Mouse (Mus musculus): ENCODE results near the gene Olfr221. TPM values are rescaled to one million over a fixed set of nuclear protein-coding genes. Genes with fewer than 3 reads are reported as not detected.

The Olfr221 gene
- total RNA-seq, 2 experiments from 2014 or later = not detected

DNA sequence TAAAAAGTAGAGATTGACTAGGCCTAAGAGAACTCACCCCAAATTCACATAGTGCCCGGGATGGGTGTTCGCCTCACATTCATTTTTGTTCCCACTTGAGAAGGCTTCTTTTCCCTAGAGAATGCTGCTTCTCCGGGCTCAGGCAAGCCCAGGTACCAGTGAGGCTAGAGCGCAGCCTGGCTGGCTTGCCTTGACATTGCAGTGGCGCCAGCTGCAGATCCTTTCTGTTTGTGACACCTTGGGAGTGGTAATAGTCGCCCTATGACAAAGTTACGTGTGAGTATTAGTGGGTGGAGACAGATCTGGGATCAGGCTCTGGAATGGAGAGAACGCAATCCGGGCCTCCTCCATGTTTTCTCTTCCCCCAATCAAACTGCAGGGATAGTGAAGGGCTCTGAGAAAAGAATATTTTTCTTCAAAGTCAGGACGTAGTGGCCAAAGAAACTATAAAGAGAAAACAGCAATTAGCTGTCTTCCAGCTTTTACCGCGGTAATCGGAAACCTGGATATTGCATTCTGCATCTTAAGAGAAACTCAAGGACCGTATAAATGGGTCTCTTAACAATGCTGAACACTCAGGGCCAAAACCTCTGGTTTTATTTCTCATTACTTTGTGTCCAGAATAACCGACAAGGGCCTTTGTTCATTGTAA is 21.6 kb downstream of the Olfr221 start, which contains the start of gene Zfp219:
TSS of gene Zfp219 (minus strand) at position 248 of the 652 bp plus-strand sequence.
- ATAC-seq (replicated peaks; ENCODE audit: low FRiP score, poor library complexity, severe bottlenecking) = peak; percentile 64

GRCm38 (mm10) chr14:52019590-52020340 is 22.5 kb downstream of the Olfr221 start:
- peak; percentile 73 for ATAC-seq (replicated peaks; ENCODE audit: low FRiP score, poor library complexity, severe bottlenecking)

DNA sequence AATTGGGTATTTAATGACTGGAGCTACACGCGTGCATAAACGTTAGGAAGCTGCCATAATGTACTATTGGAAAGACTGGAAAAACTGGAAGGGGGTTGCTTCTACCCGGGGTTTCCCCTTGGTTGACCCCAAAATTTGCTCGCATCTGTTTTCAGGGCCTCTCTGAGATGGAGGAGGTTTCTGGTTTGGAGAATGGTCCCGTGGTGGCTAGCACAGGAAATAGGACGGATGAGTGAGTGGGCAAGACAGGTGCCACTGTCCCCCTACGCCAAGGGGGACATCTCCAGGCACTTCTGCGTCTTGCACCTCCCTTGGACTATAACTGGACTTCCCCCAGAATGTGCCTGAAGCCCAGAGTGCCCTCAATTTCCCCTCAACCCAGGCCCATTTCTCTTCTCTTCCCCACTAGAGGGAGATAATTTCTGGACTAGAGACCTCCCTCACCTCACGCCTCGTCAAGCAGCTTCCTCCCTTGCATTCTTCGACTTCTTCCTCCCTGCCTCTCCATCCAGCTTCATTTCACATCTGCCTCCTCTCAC is 23.1 kb downstream of the Olfr221 start:
- ATAC-seq (replicated peaks; ENCODE audit: low FRiP score, poor library complexity, severe bottlenecking) = peak; percentile 39

- ATAC-seq (replicated peaks; ENCODE audit: low FRiP score, poor library complexity, severe bottlenecking) = no peak
Observed at GRCm38 (mm10) chr14:52018248-52019050, 23.8 kb downstream of the Olfr221 start.

DNA sequence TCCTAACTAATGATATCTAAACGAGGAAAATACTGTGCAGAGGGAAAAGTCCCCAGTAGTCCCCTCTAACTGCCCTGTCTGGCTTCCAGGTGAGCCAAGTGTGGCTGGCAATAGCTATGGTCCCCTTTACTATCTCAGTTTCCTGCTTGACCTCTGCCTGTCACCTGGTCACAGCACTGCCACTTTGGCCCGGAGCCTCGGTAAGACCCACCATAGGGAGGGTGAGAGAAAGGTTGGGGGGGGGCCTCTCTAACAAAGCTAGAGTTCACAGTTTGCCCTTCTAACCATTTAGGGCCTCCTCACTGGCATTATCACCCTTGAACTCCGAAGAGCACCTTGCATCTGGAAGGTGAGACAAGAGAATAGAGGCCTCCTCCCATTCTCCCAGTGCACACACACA is 24.6 kb downstream of the Olfr221 start:
- no peak for ATAC-seq (replicated peaks; ENCODE audit: low FRiP score, poor library complexity, severe bottlenecking)

- ATAC-seq (replicated peaks; ENCODE audit: low FRiP score, poor library complexity, severe bottlenecking) = no peak
Observed at GRCm38 (mm10) chr14:52016625-52017405, 25.4 kb downstream of the Olfr221 start.

- ATAC-seq (replicated peaks; ENCODE audit: low FRiP score, poor library complexity, severe bottlenecking) = no peak
Observed at GRCm38 (mm10) chr14:52015445-52016100, 26.7 kb downstream of the Olfr221 start, which contains the start of gene Tmem253. TSS of gene Tmem253 (plus strand) at chr14:52015658.

DNA sequence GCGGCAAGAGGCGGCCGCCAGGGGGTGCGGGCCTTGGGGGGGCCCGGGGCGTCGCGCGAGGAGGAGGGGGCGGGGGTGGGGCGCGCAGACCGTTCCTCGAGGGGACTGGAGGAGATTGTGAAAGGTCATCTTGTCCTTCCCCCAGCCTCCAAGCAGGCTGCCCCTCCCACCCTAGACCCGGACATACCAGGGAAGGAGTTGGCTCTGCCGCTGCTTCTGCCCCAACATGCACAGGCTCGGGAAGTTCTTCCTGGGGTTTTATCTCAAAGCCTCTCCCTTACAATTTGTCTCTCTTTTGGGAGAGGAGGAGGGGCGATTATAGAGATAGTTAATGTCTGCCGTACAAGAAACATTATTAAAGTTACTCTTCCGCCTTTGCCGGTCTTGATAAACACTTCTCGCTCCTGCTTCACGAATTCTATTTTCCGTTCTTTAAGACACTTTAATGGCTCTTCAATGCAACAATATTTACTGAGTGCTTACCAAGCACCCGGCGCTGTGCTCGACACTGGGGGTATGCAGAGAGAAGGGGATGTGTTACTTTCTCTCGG is 27.4 kb downstream of the Olfr221 start:
- no peak for ATAC-seq (replicated peaks; ENCODE audit: low FRiP score, poor library complexity, severe bottlenecking)

GRCm38 (mm10) chr14:52014271-52014760 is 27.9 kb downstream of the Olfr221 start:
- no peak for ATAC-seq (replicated peaks; ENCODE audit: low FRiP score, poor library complexity, severe bottlenecking)

DNA sequence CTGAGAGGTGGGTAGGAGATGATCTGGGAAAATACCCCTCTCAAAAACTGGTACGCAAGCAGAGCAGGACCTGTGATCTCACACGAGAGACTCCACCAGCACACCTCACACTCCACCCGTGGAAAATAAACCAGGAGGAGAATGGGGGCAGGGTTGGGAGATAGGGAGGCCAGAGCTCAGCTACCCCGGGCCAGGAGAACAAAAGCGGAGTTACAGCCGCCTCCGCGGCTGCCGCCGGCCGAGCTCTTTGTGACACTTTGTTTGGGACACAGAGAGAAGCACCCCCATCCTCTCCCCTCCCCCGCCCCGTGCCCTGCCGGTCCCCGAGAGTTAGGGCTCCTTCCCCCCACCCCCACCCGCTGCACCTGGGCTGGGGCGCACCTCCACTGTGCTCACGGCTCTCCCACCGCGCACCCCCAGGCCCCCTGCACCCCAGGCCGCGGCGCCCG is 28.5 kb downstream of the Olfr221 start:
- ATAC-seq (replicated peaks; ENCODE audit: low FRiP score, poor library complexity, severe bottlenecking) = no peak

- no peak for ATAC-seq (replicated peaks; ENCODE audit: low FRiP score, poor library complexity, severe bottlenecking)
Observed at GRCm38 (mm10) chr14:52013021-52013610, 29.1 kb downstream of the Olfr221 start.

- ATAC-seq (replicated peaks; ENCODE audit: low FRiP score, poor library complexity, severe bottlenecking) = no peak
Observed at GRCm38 (mm10) chr14:52012553-52012952, 29.7 kb downstream of the Olfr221 start.

GRCm38 (mm10) chr14:52012085-52012484 is 30.2 kb downstream of the Olfr221 start:
- ATAC-seq (replicated peaks; ENCODE audit: low FRiP score, poor library complexity, severe bottlenecking) = no peak

DNA sequence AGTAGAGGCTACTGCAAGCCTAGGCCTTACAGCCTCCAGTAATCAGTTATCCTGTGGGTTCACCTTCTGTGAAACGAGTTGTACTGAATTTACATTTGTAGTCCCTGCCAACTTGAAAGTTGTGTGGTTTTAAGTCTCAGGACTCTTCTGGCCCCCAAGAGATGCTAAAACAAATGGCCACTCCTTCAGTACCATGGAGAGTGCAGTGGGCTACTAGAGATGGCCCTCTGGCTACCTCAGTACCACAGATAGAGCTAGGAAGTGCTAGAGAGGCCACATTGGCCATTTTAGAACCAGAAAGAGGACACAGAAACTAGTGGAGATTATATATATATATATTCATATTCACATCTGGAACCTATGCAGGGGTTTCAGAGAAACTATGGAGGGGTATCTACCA is 30.6 kb downstream of the Olfr221 start:
- ATAC-seq (replicated peaks; ENCODE audit: low FRiP score, poor library complexity, severe bottlenecking) = no peak

- no peak for ATAC-seq (replicated peaks; ENCODE audit: low FRiP score, poor library complexity, severe bottlenecking)
Observed at GRCm38 (mm10) chr14:52010446-52011111, 31.7 kb downstream of the Olfr221 start.

- ATAC-seq (replicated peaks; ENCODE audit: low FRiP score, poor library complexity, severe bottlenecking) = no peak
Observed at GRCm38 (mm10) chr14:52009841-52010240, 32.4 kb downstream of the Olfr221 start.

GRCm38 (mm10) chr14:52009361-52009760 is 32.9 kb downstream of the Olfr221 start:
- no peak for ATAC-seq (replicated peaks; ENCODE audit: low FRiP score, poor library complexity, severe bottlenecking)

Measured in erythroblast, adult 5-6 weeks (primary cell).